Mouse (Mus musculus) testis, postnatal 10 days (tissue): ENCODE measurements around the gene Trim8.

ENCODE experiments used
- DNase-seq: peaks from one replicate; pipeline ENCODE4 v3.0.0; 2021; ENCODE audit warnings: low spot score

Trim8 gene

DNA sequence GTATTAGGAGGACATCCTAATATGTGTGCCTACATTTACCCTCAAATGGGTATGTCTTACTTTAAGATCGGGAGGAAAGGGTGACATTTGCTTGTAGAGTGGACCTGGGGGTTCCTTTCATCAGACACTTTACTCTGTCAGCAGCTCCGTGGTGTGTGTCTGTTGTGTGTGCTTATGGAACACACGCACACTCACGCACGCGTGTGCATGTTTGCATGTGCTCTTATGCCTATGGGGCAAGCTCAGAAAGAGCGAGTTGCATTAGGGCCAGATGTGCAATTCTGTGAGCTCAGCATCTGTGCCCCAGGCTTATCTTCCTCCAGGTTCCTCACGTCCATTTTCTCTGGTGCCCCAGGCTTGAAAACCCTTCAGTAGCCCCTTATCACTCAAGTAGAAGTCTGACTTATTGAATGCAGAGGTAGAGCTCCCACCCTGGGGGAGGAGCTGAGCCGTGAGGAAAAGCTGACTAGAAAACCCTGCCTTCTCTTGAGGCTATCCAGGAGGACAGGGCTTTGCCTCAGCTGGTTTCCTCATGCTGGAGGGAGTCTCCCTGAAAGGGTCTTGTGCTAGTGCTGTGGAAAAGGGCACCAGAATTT is 3.4 kb downstream of the Trim8 start:
- no peak for DNase-seq

DNA sequence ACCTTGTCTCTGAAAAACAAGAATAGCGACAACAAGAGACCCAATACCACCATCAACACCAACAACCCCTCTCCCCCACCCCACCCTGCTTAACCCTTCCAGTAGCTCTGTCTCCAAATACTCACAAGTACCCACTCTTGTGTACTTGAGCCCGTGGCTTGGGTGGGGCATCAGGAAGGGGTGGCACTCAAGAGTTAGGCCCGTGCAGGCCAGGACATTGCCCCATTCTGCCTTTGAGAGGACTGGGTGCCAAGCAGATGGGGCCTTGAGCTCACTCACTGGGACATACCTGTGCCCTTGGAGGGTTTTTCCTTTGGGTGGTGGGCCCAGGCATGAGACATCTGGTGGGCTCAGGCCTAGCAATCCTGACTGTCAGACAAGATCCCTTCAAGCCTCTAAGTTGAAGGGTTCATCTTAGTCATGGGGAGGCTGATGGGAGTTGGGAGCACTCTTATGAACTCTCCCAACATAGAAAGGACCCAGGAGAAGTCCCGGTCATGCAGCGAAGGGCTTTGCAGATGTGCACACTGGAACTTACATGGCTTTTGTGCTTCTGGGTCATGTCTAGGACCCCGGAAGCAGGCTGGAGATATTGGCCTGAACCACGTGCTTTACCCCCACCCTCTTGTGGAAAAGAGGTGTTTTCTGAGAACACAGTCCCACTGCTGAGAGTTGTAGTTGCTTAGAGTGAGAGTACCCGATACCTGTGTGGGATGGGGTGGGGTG is 4.3 kb downstream of the Trim8 start:
- DNase-seq, result no peak

DNA sequence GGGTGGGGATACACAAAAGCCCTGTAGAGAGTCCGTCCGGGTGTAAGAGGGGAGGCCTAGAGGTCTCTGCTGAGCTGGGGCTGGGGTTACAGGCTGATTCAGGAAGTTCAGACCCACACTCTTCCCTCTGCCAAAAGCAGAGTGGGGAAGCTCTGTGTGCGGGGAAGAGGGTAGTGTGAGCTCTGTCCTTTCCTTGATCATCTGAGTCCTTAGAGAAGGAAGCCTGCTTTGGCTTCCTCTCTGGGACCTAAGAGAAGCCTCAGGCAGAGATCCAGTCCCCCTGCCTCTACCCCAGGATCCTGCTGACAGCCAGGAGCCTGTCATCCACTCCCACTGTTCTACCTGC is 4.8 kb downstream of the Trim8 start:
- no peak for DNase-seq

DNA sequence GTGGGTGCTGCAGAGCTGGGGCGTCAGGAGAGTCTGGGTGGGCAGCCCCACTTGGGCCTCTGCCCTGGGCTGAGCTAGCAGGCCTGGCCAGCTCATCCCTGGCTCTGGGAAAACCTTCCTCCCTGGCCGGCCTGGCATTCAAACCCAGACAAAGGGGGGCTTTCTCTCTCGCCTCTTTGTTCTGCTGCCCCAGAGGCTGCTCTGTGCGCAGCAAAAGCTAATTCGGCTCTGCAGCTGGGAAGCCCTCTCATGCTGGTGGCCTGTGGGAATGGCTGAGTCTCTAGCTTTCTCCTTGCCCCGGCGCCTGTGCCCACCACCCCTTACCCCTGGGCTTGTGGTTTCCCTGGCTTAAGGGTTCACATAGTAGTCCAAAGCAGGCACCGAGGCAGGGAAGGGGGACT is 5.7 kb downstream of the Trim8 start:
- no peak for DNase-seq

DNA sequence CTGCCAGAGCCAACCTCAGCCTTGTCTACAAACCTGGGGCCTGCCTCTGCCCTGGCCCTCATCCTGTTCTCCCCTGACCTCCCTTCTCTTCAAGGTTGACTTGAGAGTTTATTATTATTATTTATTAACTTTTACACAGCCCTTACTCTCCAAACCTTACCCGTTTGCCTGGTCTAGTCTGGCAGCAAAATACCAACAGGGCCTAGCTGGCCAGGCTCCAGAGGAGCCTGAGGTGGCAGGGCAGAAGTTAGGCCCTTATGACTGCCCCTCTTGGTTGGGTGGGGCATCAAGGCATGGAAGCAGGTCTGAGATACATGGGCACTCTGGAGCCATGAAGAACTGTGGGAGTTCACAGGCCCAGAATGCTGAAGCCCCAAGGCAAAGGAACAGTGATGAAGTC is 6.3 kb downstream of the Trim8 start:
- DNase-seq, result no peak

DNA sequence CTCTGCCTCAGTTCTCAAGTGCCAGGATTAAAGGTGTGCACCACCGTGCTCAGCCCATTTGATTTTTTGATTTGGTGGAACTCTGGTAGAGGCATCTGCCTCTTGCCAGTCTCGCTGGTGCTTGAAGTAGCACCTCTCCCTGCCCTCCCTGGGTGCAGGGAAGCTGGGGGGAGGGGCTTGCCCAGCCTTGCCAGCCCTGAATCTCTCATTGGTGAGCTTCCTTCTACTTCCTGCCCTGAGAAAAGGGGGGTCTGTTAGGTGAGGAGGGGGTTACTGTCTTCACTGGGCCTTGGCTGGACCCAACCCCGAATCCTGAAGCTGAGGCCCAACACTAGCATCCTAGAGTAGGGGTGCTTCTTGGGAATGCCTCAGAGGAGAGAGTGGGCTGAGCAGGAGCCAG is 7.2 kb downstream of the Trim8 start:
- no peak for DNase-seq

DNA sequence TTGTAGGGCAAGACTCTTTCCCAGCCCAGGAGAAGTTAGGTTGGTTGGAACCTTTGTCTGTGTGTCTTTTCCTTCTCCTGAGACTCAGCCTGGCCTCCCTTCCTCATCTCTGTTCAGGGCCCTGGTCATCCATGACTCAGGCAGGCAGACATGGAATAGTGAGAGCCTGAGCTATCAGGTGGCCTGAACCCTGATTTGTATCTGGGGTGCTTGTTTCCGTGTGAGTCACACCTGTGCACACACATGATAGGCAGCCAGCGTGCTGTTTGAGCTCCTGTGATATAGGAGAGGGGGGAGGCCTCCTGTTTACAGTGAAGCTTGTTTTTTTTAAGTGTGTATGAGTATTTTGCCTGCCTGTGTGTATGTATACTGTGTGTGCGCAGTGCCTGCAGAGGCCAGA is 7.7 kb downstream of the Trim8 start:
- no peak for DNase-seq

DNA sequence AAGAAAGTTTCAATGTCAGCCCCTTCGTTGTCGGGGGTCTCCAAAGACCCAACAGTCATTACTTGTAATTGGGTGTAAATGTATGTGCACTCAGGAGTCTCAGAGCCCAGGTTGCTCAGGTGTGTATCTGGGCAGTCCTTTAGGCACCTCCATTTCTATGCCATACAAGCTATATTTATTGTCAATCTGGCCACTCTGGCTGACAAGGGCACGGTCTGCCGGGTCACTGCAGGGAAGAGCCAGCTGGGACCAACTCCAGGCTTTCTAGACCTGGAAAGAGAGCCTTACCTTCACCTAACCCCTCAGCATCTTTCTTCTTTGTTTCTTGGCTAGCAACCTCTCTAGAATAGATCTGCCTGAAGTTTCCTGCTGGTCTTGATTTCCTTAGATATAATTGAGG is 8.2 kb downstream of the Trim8 start:
- DNase-seq, result no peak

DNA sequence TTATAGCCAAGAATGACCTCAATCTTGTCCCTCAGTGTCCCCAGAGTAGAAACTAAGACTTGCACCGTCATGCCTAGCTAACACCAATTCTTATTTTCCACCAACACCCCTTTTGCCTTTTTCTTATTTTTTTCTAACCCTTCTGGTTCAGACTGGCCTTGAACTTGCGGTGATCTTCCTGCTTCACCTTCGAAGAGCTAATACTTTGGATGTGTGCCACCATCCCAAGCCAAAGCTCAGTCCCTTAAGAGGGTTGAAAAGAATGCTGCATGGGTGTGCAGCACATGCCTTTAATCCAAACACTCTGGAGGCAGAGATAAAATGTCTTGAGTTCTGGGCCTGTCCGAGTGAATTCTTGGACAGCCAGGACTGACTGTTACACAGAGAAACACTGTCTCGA is 8.9 kb downstream of the Trim8 start:
- no peak for DNase-seq

DNA sequence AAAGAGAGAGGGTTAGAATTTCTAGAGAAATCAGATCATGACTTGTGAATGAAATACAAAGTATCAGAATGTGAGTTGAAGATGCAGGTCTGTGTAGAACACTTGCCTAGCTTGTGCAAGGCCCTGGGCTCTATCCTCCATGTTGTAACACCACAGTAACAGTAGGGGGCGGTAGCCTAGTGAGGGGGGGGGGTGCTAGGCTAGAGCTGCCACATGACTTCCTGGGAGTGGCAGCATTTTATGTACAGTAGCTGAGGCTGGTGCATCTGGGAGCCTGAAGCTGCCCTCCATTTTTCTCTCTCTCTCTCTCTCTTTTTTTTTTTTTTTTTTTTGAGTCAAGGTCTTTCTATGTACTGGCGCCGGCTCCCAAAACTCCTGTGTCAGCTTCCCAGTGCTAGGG is 9.3 kb downstream of the Trim8 start:
- no peak for DNase-seq

DNA sequence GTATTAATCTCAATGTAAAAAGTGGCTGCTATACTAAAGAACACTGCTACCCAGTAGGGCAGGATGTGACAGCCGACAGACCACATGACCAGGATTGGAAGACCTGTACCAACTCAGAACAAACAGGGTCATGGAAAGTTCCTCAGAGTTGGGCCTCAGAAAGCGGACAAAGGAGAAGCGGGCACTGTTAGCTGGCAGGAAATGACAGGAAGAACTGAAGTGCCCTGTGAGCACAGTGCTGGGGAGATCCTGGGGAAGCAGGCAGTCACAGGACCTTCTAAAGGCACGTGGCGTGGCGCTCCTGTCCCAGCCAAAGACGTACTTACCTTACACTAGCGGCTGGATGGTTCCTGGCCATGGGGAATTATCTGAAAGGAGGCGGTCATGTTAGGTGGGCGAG is 9.8 kb downstream of the Trim8 start:
- no peak for DNase-seq

DNA sequence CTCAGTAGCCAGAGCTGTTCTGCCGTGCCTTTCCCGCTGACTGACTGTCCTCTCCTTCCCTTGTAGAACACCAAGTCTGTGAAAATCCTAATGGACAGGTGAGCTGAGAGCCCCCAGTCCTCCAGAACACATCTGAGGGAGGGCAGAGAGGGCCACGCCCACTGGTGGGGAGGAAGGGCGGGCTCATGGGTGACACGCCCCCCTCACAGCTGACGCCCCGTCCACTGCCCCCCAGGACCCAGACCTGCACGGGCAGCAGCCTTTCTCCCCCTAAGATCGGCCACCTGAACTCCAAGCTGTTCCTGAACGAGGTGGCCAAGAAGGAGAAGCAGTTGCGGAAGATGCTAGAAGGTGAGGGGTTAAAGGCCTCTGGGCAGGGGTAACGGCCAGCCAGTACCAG is 12.9 kb downstream of the Trim8 start:
- no peak for DNase-seq

DNA sequence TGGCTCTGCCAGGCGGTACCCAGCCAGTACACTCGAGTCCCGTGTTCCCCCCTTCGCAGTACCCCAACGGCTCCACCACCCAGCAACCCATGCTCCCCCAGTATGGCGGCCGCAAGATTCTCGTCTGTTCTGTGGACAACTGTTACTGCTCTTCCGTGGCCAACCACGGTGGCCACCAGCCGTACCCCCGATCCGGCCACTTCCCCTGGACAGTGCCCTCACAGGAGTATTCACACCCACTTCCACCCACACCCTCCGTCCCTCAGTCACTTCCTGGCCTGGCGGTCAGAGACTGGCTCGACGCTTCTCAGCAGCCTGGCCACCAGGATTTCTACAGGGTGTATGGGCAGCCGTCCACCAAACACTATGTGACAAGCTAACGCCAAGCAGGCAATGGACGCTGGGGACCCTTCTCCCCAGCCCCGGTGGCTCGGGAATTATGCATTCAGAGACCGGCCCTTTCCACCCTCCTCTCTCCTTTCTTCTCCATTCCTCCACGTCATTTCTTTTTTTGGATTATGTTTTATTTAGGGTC is 13.9 kb downstream of the Trim8 start:
- DNase-seq, result no peak

DNA sequence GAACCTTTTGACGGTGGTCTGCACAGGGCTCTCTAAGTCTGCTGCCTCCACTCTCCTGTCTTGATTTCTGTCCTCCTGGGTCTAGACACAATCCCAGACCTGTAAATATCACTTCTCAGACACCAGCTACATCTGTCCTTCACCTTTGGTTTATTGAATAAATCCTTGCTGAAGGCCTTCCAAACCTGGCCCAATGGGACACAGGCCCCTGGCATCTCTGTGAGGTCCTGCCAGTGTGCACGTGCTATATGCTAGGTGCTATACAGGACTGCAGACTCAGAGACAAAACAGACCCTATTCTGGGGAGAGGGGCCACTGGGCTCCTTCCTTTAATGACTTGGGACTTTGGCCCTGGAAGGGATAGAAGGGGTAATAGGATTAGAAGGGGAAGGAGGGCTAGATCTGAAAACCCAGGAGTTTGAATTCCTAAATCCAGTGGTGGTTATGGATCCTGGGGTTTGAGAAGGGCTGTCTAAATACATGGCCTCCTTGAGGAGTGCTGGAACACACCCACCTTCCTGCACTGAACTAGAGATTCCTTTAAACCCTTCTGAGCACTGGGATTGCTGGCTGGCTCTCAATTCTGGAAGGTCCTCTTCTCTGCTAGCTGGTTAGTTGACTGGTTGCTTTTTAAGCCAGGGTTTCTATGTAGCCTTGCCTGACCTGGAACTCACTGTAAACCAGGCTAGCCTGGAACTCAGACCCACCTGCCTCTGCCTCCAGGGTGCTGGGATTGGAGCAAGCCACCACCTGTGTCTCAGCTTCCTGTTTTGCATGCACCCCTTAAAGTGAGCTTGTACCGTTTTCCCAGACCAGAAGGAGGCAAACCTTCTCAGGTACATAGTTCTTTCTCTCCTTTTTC is 15.4 kb downstream of the Trim8 start:
- DNase-seq, result no peak

DNA sequence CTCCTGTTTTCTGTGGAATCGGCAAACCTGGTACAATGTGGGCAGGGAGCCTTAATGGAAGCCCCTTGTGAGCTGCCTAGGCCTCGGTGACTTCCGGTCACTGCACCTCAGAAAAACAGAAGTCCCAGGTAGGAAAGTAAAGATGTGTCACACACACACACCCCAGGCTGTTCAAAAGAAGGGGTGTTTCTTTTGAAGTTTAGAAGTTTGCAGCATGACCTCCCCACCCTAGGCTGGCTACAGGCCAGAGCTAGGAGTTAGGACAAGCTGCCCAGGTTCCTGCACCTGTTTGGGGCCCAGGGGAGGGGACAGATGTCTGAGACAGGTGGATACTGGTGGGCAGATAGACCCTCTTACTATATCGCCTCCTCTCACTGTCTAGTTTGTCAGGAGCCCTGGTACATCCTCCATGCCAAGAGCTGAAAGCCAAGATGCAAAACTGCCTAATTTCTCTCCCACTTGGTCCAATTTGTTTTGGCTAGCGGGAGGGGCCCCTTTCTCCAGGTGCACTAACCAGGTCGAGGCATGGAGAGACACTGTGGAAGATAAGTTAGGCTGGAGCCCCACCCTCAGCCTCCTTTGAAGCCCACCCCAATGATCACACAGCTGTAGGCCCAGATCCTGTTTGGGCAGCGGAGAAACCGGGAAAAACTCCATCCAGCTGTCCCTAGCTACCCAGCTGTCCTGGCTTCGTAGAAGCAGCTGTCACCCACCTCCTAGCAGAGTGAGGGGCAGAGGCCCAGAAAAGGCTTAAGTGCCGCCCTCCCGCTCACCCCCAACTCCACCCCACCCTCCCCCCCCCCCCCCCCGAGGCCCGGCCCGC is 16.2 kb downstream of the Trim8 start:
- no peak for DNase-seq

DNA sequence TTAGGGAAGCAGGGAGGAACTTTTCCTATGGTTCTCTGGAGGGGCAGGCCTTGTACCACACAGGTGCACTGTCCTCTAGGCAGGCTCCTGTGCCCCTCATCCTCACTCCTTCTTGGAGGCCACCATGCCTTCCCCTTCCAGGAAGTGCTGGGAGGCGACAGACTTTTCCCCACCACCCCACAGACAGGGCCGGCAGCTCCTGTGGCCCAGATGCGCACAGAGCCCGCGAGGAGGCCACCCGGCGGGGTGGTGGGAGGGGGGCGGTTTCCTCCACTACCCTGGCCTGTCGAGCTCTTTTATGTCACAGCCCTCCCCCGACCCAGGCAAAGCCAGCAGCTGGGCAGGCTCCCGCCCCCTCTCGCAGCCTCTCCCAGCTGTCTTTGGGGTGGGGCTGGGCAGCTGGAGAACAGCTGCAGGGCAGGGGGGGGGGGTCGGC is 16.9 kb downstream of the Trim8 start:
- no peak for DNase-seq

DNA sequence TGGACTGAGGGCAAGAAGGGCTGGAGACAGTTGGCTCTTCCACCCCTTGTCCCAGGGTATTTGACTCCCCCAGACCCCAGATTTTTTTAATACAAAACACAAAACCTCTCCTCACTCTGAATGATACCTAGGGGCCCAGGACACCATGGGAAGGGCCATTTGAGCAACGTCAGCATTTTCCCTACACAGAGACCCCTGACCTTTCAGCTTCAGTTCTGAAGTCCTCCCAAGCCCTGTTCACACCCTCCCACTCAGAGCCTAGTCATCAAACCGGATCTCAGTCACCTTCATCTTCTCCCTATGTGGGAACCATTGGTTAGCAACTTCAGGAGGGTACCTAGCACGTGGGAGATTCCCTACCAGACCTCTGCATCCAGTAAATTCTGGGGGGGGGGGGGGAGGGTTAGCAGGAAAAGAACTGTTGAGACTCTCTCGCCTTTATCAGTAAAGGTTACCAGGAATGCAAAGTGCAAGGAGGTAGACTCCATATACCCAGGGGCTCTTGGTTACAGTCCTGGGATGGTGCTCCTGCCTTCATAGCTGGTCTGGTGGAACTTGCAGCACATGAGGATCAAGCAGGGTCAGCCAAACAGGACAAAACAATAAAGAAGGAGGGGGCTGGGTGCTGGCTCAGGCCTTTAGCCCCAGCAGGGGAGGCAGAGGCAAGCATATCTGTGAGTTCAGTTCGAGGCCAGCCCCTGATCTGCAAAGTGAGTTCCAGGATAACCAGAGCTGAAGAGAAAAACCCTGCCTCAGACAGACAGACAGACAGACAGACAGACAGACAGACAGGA is 17.5 kb downstream of the Trim8 start:
- no peak for DNase-seq

DNA sequence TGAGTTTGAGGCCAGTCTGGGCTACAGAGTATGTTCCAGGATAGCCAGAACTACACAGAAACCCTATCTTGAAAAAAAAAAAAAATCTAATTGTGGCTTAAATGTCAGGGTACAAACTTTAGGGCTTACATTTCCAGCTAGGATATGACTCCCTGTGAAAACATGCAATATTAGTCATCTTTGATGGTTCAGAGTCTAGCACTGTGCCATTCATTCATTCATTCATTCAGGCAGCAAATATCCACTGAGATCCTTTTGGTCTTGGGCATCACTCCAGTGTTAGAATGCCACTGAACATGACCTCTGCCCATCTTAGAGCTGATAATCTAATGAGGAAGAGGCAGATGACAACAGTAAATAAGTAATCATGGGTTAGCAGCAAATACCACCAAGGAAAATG is 20.2 kb downstream of the Trim8 start:
- DNase-seq, result no peak

DNA sequence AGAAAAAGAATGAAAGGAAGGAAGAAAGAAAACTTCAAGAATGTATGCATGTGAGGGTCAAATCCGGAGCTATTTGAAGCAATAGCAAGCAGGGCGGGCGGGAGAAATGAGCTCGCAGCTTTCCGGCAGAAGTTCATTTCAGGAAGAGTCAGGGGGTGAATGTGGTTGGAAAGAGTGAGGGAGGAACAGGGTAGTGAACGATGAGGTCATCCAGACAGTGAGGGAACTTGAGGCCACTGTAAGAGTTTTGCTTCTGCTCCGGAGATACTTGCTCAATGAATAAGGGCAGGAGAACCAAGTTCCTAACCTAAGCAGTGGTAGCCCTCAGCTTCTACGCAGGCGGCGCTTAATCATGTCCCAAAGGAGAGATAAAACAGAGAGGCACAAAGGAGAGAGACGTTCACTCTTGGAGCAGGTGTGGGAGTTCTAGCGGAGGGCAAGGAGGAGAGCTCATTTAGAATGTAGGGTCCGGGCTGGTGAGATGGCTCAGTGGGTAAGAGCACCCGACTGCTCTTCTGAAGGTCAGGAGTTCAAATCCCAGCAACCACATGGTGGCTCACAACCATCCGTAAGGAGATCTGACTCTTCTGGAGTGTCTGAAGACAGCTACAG is 21.0 kb downstream of the Trim8 start:
- DNase-seq, result no peak

DNA sequence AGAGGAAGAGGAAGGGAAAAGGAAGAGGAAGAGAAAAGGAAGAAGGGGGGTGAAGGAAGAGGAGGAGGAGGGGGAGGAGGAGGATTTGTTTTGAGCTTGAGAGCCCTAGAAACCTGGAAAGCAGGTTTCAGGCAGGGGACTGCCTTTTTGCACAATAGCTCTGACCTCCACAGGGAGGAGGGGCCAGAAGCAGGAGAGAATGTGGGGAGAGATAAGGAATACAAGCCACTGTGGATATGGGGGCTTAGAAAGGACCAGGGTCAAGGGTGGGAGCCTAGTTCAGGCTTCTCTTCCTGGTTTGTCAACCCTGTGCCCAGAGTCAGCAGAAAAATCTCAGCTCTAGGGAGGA is 21.6 kb downstream of the Trim8 start:
- no peak for DNase-seq
